Mouse (Mus musculus) splenic B cell, adult 2 months (primary cell): ENCODE data around the gene Ecel1.

Experiments used
- DNase-seq: peaks from one replicate; pipeline ENCODE4 v3.0.0-alpha.2; 2011; ENCODE audit warnings: low read depth, low spot score
- H3K27me3 ChIP-seq: 2 replicates; pipeline ENCODE4 v1.6.1; 2012; ENCODE audit warnings: mild to moderate bottlenecking, low read length, moderate library complexity, mixed read lengths; ENCODE audit not compliant: control insufficient read depth, poor library complexity, insufficient read depth, severe bottlenecking
- H3K36me3 ChIP-seq: 2 replicates; pipeline ENCODE4 v1.6.1; 2012; ENCODE audit warnings: mild to moderate bottlenecking, low read length, moderate library complexity, mixed read lengths; ENCODE audit not compliant: control insufficient read depth, poor library complexity, insufficient read depth, severe bottlenecking

Ecel1 gene

DNA sequence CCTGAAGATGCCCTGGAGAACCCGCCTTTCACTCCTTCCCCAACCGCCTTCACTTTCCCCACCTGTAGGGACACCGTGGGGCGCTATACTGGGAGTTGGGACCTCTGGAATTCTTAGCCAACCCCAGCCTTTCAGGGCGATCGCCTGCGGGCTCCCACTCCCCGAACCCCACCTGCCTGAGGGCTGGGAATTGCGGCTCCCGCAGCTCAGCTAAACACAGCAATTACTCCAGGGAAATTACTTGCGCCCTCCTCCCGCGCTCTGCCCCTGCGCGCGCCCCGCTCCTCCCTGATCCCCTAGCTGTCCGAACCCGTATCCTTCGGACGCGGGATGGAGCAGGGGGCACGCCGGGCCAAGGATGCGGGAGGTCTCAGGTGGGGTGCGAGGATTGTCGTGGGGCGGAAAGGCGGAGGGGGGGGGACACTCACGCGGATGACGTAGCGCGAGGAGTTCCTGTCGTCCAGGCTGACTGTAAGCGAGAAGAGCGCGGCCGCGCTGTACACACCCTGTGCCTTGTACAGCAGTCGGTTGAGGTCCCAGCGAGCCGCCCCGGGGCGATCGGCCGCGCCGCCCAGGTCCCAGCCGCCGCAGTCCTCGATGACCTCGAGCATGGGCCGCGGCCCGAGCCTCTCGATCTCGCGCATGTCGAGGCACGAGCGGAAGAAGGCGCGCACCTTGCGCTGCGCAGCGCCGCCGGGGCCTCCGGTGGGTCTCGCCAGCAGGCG is 2.4 kb downstream of the Ecel1 start:
- no peak for DNase-seq
- Histone ChIP-seq H3K36me3 (no peaks in the 10 kb centered on the region), H3K27me3 (no peaks in the 10 kb centered on the region)

DNA sequence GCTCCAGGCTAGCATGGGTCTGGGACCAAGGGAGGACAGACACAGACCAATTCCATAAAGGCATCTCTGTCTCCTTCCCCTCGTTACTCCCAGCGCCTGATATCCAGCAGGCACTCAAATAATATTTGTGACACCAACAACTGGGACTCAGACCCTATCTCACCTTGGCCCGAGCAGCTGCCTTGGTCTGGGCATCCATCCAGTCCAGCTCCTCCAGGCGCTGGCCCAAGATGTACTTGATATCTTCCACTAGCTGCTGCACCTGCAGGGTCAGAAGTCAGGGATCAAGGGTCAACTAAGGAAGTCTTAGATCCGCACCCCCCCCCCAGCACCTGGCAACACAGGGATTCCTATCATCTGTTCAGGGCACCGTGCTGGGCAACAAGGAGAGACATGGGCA is 5.0 kb downstream of the Ecel1 start:
- no peak for DNase-seq
- no peaks in the 10 kb centered on the region for H3K27me3 ChIP-seq
- no peaks in the 10 kb centered on the region for H3K36me3 ChIP-seq

DNA sequence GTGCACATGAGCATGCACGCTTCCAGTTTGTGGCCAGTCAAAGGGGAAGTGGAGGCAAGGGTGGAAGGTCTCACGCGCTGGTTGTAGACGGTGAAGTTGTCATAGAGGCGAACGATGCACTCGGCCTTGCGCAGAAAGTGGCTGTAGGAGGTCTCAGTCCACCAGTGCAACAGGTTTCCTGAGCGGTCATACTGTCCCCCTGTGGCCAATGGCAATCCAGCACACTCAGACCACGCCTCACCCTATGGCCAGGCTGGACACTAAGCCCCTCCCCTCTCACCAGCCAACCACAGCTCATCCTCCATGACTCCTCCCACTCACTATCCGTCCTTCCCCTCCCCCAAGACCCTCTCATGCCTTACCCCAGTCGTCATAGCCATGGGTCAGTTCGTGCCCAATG is 6.9 kb downstream of the Ecel1 start:
- no peaks in the 10 kb centered on the region for H3K36me3 ChIP-seq
- no peaks in the 10 kb centered on the region for H3K27me3 ChIP-seq
- peak; percentile 8 for DNase-seq

DNA sequence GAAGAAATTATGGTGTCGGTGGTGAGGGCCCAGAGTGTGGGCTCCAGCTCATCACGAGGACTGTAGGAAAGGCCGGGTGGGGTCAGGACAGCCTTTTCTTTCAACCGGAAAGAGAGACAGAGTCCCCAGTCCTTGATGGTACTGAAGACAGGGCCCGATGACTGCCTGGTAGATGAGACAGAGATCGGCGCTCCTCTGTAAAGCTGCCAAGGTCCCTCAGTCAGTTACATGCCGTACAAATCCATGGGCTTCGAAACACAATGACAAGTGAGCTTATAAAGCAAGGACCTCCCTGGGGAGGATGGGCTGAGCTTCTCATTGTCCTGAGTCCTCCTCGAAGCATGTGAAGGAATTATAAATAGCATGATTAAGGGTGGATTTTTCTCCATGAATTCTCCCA is 13.2 kb downstream of the Ecel1 start:
- H3K36me3 ChIP-seq = no peaks in the 10 kb centered on the region
- H3K27me3 ChIP-seq = no peaks in the 10 kb centered on the region
- no peak for DNase-seq

DNA sequence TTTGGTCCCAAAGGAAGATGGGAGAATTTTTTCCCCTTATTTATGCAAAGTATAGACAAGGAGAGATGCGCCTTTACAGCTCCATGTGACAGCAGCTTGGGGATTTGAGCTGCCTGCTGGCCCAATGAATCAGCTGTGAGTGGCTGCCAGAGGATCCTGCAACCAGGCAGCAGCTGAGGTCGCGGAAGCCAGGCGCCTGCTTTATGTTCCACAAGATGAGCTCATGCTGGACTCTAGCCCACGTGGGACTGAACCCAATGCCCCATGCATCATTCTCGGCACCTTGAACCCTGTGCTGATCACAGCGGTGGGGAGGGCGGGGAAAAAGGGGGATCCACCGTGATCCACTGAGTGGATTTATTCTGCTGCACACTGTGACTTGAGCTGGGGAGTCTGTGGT is 13.9 kb downstream of the Ecel1 start:
- DNase-seq = no peak
- Histone ChIP-seq H3K36me3 (no peaks in the 10 kb centered on the region), H3K27me3 (no peaks in the 10 kb centered on the region)

DNA sequence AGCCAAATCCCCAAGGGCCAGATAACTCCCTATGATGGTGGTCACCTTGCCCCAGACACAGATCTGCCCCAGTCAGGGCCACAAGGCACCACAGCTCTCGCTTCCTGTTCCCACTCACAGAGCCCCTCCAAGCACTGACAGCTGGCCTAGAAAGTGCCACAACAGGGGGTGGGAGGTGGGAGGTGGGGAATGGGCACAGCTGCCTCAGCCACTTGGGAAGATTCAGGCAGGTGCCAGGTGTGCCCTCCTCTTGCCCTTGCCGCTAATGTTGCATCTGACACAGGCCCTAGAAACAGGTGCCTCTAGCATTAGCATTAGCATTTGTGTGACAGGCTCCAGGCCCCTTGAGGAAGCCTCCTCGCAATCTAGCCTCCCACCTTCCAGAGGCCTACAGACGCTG is 14.8 kb downstream of the Ecel1 start:
- Histone ChIP-seq H3K36me3 (no peaks in the 10 kb centered on the region), H3K27me3 (no peaks in the 10 kb centered on the region)
- DNase-seq = no peak

DNA sequence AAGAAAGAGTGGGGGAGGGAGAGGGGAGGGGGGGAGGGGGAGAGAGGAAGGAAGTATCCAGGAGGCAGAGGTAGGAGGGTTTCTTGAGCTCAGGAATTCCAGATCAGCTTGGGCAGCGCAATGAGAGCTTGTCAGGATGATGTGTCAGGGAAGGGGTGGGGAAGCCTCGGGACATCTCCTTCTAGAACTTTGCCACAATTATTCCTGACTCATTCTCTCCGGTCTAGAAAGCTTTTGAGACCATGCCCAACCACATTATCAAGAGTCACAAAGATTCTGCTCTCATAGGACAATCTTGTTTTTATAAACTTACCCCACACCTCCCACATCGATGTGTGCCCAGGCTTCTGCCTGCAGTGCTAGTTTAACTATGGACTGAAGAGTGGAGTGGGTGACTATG is 24.5 kb downstream of the Ecel1 start:
- DNase-seq = no peak
- Histone ChIP-seq H3K27me3 (no peaks in the 10 kb centered on the region), H3K36me3 (no peaks in the 10 kb centered on the region)

DNA sequence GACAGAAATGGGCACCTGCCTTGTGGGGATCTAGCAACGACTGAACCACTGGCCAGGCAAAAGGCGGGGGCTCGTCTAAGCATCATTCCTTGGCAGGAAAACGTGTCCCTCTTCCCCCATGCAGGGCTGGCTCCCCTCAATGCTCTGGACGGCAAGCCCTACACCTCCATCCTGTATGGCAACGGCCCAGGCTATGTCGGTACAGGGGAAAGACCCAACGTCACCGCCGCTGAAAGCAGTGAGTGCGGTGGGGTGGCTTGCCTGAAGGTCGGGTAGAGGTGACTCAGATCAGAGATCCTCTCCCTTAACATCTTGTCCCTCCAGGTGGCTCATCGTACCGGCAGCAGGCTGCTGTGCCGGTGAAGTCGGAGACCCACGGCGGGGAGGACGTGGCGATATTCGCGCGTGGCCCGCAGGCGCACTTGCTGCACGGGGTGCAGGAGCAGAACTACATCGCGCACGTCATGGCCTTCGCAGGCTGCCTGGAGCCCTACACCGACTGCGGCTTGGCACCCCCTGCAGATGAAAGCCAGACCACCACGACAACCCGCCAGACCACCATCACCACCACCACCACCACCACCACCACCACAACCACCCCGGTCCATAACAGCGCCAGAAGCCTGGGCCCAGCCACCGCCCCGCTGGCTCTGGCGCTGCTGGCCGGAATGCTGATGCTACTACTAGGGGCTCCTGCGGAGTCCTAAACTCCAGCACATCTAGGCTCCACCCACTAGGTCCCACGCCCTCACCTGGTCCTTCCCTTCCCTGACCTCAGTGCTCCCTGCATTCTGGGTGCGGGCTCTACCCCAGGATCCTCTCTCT is 28.9 kb downstream of the Ecel1 start:
- no peaks in the 10 kb centered on the region for H3K36me3 ChIP-seq
- no peak for DNase-seq

DNA sequence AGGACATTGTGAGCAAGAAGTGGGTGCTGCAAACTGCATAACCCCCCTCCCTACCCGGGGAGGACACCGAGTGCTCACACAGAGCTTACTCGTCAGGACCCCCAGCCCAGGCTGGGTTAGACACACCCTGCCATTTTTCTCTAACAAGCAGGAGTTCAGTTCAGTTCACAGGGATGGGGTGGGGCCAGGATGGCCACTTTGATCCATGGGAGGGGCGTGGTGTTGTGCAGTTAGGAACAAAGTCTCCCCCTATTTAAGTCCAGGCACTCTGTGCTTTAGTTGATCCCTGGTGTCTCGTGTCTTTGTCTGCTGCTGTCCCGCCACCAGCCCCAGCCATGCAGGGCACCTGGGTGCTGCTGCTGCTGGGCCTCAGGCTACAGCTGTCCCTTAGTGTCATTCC is 31.6 kb downstream of the Ecel1 start, which contains the start of gene Akp3:
Gene Akp3 (plus strand): TSS at position 301 of the 400 bp plus-strand sequence.
- no peaks in the 10 kb centered on the region for H3K27me3 ChIP-seq
- no peak for DNase-seq

More for the DNA sequence above, 28.9 kb downstream of the Ecel1 start:
- no peaks in the 10 kb centered on the region for H3K27me3 ChIP-seq

DNA sequence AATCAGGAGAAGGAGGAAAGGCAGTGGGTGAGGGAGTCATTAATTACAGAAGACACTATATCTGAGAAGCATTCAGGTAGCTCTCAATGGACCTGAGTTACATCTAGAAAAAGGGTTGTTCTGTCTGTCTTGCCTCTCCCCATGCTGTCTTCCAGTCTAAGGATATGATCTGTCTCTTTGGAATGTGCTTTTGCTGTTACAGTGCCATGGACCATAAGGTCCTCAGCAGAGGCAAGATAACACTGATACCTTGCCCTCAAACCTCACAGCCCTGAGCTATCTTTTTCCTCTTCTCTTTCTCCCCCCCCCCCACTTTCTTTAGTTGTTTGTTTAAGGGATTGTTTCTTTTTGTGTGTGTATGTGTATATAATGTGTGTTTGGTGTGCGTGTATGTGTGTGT is 41.5 kb downstream of the Ecel1 start:
- Histone ChIP-seq H3K36me3 (no peaks in the 10 kb centered on the region), H3K27me3 (no peaks in the 10 kb centered on the region)
- no peak for DNase-seq

More for the DNA sequence above, 31.6 kb downstream of the Ecel1 start, which contains the start of gene Akp3:
- no peaks in the 10 kb centered on the region for H3K36me3 ChIP-seq

DNA sequence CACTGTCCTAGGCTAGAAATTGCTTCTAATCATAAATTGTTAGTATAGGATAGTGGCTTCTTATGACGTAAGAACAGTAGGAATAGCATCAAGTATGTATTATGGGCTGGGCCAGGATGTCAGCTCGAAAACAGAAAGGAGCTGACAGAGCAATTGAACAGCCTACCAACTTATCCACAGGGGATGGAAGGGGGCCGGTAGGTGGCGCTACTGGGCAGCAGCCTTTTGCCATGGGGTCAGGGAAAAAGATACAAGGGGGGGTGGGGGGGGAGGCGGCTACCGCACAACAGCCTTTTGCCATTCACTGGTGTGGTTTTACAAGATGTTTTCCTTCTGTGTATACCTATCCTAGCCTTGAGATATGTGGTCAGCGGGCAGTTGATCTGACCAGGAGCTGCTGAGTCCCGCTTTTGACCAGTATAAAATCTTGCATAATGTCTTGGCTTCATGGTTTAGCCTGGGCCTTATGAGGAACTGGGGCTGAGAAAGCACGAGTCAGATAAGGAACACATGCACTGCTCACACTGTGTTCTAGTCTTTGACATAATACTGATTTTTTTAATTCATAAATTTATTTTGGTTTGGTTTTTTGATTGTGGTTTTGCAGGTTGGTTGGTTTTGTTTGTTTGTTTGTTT is 44.5 kb downstream of the Ecel1 start:
- peak; percentile 28 for DNase-seq
- Histone ChIP-seq H3K27me3 (no peaks in the 10 kb centered on the region), H3K36me3 (no peaks in the 10 kb centered on the region)

DNA sequence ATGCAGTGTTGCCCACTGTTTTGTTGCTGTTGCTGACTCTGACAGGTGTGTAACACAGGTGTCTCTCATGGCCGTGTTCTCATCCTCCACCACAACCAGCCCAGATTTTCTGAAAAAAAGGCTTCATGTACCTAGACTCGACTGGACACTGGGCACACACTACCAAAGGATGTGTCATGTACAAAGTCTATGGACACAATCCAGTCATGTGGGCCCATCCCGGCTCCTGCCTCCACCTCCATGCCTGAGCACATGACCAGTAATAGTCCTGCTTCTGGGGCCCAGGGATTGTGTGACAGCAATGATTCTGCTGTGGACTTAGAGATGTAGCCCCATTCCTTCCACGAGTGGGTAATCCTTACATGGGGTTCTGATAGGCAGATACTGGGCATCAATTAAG is 47.8 kb downstream of the Ecel1 start:
- no peaks in the 10 kb centered on the region for H3K36me3 ChIP-seq
- DNase-seq = no peak

DNA sequence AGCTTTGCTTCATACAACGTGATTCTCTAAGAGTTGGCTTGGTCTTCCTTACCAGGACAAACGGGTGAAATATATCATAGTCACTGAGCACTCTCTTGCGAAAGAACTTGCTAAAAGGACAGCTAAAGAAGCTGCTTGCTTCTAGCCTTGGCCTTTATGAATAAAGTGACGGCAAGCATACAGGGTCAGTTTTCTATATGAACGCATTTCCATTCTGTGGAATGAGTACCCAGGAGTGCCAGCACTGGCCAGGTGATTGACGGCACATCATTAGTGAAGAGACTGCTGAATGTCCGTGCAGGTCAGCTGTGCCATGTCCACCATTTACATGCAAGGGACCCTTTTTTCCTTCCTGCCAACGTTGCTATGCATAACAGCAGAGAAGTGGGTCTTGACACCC is 49.8 kb downstream of the Ecel1 start:
- Histone ChIP-seq H3K36me3 (no peaks in the 10 kb centered on the region), H3K27me3 (no peaks in the 10 kb centered on the region)
- DNase-seq = no peak

More for the DNA sequence above, 47.8 kb downstream of the Ecel1 start:
- H3K27me3 ChIP-seq = no peaks in the 10 kb centered on the region

DNA sequence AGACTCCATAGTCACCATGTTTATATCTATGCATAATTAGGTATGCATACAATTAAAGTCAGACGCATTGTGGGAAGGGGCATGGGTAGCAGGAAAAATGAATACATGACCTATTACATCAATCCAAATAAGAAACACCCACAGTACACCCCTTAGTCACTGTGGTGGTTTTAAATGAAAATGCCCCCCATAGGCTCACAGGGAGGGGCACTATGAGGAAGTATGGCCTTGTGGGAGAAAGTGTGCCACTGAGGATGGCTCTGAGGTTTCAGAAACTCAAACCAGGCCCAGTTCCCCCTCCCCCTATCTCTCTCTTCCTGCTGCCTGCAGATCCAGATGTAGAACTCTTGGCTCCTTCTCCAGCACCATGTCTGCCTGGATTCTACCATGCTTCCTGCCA is 52.4 kb downstream of the Ecel1 start:
- DNase-seq = no peak
- Histone ChIP-seq H3K27me3 (no peaks in the 10 kb centered on the region), H3K36me3 (no peaks in the 10 kb centered on the region)

DNA sequence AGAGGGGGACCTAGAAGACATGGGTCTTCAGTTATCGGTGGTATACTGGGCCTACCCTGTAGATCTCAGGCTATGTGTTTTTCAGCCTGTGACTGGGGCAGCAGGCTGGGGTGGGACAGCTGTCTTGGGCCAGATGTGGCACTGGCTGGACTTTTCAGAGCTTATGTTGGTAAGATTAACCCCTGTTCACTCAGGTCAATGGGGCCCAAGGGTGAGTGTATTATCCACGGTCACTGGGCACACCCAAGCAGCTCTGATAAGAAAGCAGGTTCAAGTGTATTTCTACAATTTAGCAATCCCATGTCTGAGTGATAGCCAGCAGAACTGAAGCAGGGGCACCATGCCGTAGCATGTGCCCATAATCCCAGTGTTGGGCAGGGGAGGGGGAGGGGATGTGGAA is 54.2 kb downstream of the Ecel1 start:
- DNase-seq = no peak
- Histone ChIP-seq H3K27me3 (no peaks in the 10 kb centered on the region), H3K36me3 (no peaks in the 10 kb centered on the region)
